Mouse (Mus musculus) lung, postnatal 36 days (tissue): ENCODE results near the gene B4galt1.

Experiments used
- DNase-seq: peaks from one replicate; pipeline ENCODE4 v3.0.0; 2022; ENCODE audit warnings: mixed read lengths

Gene B4galt1

DNA sequence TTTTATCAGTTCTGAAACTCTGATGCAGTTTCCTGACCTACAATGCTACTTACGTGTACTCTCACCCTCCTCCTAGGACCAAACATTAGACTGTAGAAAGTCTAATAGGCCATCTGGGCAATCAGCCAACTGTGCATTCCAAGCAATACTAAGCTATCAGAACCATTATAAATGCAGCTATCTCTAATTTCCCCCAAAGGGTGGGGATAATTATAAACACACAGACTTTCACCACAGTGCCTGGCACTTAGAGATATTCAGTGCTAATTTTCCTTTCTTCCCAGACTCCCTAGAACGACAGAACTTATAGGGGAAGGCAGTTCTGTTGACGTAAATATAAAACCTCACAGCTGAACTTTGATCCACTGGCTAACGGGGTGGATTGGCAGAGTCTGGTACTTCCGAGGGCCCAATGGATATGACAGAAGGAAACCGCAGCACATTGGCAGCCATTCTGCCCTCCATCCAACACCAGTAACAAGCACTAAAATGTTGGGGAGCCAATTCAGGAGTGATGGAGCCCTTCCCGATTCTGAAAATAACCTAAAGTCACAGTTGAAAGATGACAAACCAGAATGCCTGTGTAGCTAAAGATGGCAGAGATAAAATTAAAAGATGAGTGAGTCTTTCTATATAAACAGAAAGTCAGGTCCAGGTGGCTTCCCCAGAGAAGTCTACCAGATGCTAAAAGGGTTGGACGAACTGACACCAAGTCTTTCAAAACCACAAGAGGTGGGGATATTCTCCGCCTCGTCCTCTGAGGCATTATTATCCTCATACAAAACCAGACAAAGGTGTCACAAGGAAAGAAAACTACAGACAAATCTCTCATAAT lies 16.1 kb downstream of the B4galt1 start:
- DNase-seq, result peak; percentile 85

DNA sequence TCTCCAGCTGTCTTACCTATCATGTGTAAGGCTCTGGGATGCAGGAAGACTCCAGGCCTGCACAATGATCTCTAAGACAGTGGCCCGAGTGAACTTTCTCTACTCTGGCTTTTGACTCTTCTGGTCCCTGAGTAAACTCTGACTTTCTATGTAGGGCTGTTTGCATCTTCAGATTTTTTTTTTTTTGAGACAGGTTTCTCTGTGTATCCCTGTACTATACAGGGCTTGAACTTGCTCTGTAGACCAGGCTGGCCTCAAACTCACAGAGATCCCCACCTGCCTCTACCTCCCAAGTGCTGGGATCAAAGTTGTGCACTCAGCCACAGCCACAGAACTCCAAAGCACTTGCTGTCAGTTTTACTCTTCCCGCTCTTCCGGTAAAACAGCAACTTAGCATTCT lies 16.8 kb downstream of the B4galt1 start:
- no peak for DNase-seq

DNA sequence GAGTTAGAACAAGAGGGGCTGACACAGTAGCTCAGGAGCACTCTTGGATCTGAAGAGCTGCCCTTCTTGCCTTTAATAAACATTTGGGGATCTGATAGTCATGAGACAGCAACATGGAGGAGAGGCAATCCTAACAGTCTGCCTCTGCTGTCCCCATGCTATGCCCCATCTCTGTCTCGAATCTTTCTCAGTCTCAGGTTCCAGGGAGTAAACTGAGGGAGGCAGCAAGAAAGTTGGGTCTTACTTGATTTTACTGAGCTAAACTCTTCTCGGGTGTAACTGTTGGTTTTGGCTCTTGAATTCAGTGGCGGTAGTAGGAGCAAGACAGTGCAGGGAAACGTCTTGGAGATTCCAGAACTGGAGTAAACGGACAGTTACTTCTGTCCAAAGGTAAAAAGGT lies 18.9 kb downstream of the B4galt1 start:
- no peak for DNase-seq

DNA sequence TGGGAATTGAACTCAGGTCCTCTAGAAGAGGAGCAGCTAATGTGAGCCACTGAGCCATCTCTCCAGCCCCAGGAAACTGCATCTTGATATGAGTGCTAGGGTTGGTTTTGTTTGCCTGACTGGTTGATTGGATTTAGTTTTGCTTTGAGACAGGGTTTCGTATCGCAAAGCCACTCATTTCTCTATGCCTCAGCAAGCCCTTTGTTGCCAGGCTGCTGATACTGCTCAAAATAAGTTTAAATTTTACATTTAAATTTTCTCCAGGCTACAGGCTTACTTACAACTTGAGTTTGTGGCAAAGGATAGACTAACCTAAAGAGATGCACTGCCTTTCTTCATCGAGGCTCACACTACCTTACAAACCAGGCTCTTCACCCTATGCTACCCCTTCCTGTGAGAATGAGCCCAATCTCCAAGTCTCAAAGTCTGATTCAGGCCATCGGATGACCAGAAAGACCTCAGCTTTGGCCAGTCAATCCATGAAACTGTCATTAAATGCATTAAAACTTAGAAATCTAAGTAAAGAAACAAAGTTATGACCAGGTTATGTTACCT lies 19.5 kb downstream of the B4galt1 start:
- DNase-seq, result no peak

DNA sequence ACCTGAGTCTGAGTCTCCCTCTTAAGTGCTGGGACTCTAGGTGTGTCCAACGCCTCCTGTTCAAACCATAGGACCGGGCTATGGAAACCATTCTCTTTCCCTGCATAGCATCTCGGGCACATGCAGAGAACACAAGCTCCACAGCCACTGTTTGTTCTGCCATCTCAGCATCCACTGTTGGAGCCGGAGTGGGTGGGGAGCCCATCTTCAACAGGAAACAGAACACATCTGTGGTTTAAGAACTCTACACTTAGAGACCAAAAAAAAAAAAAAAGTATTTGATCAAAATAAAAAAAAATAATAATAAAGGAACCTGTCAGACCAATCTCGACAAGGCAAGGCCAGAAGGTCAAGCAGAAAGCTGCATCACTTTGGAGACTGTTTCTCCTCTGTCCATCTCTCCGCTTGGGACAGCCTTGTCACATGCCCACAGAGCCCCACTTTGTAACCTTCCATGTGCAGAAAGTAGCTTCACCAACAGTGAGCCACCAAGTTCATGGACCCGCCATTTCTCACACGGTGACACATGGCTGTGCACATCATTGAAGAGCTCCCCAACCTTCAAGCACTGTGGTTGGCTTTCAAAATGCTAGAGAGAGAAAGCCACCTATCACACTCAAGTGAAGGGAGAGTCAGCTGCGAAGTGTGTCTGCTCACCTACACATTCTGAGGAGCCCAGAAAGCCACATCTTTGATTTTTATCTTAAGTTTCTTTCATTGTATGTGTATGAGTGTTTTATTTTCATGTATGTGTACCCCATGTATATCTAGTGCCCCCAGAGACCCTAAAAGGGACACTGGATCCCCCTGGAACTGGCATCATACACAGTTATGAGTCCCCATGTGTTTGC lies 20.2 kb downstream of the B4galt1 start:
- no peak for DNase-seq

DNA sequence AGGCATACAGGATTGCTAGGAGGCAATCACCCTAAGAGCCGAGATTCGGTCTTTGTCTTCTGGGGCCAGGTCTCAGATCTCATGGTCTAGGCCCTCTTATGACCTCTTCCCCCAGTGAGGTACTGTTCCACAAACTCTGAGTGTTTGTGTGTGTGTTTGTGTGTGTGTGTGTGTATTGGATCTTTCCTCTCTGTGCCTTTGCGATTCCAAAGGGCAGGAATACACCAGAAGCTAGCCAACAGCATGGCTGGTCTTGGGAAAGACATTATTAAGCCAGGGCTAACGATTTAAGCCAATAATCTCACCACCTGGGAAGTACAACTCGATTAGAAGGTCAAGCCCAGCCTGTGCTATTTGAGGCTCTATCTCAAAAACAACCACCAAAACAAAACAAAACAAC lies 23.3 kb downstream of the B4galt1 start:
- DNase-seq, result no peak

DNA sequence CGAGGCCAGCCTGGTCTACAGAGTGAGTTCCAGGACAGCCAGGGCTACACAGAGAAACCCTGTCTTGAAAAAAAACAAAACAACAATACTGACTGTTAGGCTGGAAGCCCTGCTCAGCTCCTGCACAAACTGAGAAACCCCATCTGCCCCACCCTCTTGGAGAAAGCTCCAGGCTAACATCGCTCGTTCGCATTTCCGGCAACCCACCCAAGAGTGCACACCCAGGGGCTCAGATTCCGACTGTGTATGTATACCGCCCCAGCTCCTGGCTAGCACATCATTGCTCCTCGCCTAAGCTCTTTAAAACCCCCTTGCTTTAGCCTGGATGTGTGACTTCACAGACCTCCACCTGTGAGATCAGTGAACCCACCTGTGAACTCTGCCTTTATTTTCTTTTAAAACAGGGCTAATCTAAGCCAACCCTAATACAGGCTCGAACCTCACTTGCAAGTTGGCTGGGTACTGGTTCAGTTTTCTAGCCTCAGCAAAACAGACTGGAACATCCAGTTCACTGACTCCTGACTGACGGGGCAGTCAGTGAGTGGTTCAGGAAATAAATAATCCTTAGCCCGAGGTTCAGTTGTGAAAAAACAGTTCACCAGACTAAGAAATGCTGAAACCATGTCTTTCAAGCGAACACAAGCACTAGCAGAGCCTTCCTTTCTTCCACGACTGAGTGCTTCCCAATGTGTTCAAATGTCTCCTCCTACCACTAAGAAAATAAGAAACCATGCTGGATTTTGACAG lies 24.0 kb downstream of the B4galt1 start:
- DNase-seq, result no peak

DNA sequence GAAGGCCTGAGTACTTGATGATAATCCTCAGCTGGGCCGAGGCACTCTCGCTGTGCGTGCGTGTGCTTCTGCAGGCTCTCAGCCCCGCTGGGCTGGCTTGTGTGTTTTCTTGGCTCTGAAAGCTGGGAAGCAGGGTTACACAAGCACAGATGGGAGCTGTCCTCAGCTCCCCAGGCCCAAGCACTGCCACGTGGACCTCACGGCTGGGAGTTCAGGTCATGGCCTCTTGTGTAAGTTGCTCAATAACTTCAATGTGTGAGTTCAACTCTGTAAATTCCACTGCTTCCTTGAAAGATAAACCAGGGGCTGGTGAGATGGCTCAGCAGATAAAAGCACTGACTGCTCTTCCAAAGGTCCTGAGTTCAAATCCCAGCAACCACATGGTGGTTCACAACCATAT lies 24.9 kb downstream of the B4galt1 start:
- peak; percentile 88 for DNase-seq

DNA sequence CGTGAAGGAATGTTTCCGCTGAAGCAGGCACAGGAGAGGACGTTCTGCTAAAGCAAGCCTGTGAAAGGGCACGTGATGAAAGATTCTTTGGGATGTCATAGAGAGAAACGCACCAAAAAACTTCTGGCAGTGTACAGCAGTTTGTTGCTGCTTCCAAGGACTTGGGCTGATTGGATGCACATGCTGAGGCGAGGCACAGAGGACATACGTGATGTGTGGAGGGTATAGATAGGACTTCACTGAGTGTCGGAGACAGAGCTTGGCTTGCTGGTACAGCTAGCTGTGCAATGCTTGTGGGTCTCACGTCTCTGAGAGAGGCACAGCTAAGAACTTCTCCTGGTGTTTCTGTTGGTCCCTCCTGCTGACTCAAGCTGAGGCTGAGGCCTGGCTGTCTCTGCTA lies 25.9 kb downstream of the B4galt1 start:
- DNase-seq, result no peak

DNA sequence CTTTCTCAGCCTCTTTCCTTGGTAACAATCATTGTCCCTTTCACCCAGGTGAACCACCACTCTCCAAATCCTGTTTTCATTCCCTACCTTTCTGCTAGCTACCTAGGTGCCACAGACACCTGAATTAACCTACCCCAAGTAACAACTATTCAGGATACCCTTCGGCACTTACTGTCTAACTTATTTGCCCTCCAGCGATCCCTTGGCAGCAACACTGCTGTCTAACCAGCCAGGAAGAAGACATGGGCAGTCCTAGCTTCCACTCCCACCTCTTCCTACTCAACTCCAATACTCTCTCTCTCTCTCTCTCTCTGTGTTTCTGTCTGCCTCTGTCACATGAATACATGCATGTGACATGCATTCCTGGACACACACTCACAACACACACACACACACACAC lies 27.0 kb downstream of the B4galt1 start:
- no peak for DNase-seq

DNA sequence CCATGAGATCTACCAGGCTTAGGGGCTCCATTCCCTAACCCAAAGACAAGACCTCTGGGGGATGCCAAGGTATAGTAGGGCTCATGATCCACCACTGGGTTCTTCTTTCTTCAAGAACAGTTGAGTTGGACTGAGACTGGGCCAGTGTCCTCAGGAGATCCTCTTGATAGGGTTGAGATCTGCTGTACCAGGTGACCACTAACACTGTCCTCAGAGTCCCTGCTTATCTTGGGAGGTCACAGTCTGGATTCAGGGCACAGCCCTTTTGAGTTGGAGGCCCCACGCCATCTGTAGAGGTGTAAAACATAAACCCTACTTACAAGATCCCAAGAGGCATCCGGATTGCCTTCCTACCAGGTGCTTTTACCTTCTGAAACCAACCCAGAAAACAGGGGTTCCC lies 27.8 kb downstream of the B4galt1 start:
- DNase-seq, result no peak

DNA sequence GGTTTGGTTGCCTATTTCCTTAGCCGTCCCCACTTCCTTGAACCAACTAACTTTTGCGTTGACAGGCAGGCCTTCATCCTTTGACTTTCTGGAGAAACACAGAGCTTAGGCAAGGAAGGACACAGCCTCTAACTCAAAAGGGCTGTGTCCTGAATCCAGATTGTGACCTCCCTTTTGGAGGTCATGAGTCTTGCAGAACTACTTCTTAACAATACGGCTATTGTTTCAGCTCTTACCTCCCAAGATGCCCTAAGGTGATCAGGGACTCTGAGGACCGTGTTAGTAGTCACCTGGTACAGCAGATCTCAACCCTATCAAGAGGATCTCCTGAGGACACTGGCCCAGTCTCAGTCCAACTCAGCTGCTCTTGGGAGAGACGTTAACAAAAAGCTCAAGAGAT lies 28.7 kb downstream of the B4galt1 start:
- DNase-seq, result no peak

DNA sequence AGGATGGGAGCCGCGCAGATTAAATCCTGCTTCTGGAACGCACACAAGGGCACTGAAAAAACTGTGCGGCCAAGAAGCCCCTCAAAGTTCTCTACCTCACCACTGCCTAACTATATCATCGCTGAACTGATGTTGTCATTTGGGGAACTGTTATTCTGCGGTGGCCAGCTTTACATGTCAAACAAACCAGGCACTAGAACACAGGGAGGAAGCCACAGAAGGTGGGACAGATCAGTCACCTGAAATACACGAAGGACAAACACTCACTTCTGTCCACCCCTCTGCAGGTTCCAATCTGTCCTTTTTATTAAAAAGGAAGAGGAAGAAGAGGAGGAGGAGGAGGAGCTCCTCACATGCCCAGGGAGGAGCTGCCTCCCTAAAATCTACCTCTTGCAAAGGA lies 29.3 kb downstream of the B4galt1 start:
- no peak for DNase-seq

DNA sequence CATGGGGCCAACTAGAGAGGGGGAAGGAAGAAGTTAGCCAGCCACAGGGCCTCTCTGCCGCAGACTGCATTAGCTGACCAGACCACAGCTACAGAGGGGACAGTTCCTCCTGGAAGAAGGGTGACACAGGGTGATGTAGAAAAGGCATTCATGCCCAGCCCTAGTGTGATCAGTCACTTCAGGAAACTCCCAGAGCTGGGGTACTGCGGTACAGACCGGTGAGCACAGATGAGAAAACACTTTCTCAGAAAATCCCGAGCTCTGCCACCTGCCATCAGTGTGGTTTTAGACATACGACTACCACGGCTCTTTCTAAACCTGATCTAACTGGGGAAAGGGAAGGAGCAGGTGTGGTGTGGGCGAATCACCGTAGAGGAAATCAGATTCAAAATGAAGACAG lies 30.1 kb downstream of the B4galt1 start:
- DNase-seq, result no peak

DNA sequence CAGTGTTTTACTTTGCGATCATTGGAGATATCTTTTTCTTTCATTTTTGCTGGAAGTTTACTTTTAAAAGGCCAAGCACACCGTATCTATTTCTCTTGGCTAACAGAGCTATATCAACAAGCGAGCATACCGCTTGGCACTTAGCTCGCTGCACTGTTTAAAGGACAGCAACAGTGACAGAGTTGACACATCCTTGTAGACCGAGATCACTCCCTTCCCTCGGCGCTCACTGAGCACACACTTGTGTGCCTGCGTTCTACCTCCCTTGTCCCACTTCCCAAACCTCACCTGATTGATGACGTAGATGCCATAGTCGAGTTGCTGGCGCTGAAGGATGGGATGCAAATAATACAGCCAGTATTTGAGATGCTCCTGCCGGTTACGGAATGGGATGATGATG lies 30.7 kb downstream of the B4galt1 start:
- DNase-seq, result no peak

DNA sequence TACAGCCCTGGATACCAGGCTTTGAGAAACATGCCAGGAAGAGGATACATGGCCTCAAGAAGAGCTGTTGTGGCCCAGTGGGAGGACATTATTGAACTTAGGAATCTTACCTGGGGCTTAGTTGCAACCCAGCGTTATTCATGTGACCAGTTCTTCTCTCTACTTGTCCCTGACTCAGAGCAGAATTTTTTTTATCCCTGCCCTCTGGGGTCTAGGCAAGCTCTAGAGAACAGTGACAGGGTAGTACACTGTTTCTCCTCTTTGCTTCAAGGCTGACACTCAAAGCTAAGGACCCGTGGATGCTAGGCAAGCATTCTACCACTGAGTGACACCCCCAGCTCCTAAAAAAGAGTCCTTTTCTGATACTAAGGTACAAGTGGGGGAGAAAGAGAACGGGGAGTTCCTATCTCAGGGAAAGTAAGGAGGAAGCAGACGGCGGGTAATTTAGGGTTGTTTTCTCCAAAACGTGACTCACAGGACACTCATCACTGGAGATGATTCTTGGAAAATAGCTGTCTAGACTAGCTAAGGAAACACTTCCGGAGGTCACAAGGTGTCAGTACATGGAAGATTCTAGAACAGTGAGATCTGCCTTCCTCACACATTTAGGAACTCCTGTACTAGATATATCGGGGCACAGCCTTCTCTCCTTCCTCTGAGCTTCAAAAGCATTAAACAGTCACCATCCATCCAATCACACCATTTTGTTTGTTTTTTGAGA lies 32.3 kb downstream of the B4galt1 start:
- peak; percentile 63 for DNase-seq

DNA sequence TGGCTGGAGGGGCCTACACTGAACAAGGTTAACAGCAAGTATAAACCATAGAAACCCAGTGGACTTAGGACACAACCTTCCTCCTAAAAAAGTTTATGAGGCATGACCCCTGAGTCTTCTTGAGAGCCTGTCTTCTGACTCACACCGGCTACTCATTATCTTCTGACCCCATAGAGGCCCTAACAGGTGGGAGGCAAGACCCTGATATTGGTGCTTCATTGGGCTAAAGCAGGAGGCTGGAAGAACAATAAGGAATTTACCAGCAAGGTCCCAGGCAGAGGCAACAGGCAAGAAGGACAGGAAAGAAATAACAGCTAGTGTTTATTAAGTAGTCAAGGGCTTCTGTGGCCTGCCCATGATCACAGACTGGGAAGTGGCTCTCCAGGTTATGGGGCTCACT lies 32.9 kb downstream of the B4galt1 start:
- no peak for DNase-seq

DNA sequence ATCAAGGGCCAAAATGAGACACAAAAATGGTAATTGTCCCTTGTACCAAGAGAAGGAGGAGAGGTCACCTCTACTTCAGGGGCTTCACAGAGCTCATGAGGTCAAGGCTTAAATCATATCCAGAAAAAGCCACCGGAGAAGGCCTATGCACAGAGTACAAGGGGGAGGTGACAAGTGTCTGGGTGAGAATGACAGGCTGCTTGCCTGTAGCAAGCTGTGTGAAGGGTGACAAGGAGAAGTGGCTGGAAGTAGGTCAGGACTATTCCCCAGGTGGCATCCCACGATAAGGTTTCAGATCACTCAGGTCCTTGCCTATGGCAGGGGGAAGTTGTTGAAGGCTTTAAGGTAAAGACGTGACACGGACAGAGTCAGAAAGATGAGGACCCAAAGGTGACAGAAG lies 33.8 kb downstream of the B4galt1 start:
- DNase-seq, result no peak

DNA sequence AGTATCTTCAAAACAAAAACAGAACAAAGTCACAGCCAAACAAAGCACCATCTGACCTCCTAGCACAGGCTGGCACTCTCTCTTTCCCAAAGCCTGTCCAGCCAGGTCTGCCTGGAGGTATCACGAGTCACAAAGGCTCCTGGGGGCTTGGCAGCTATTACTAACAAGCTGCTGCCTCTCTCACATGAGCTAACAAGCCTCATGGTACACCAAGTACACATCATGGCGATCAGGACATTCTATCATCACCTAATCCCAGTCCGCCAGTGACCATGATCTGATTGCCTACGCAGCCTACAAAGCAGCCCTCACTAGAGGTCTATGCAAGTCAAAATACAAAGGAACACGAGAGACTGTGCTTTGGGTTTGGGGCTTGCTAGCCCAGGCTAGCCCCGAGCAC lies 34.7 kb downstream of the B4galt1 start:
- no peak for DNase-seq

DNA sequence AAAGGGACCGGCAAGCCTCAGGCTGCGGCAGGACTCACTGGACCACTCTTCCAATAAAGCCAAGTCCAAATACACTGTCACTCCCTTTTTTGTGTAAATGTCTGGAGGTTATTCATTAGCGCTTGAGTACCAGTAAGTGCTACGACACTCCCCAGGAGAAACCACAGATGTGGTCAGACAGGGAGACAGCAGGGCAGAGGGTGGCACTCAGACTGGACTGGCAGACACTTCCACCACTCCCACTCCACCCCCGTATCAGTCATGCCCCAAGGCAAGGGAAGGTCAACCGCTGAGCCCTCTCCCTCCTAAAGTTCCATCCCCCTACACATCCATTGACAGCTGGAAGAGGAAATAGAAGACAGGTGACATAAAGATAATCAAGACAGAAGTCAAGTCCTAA lies 35.4 kb downstream of the B4galt1 start:
- peak; percentile 72 for DNase-seq

DNA sequence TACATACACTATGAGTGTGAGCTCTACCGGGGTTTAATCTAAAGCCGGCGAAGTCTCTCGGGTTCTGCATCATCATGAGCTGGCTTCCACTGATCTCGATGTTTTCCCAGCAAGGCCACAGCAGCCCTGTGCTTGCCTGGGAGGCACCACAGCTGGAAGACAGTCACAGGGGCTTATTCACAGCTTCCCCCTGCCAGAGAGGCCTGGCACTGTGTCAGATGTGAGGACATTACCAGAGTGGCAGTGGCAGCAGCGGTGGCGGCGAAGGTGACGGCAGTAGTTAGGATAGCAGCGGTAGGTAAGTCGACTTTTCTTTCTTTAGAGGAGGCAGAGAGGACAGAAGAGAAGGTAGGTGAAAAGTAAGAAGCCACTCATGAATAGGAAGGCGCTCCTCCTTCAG lies 35.9 kb downstream of the B4galt1 start:
- DNase-seq, result no peak

DNA sequence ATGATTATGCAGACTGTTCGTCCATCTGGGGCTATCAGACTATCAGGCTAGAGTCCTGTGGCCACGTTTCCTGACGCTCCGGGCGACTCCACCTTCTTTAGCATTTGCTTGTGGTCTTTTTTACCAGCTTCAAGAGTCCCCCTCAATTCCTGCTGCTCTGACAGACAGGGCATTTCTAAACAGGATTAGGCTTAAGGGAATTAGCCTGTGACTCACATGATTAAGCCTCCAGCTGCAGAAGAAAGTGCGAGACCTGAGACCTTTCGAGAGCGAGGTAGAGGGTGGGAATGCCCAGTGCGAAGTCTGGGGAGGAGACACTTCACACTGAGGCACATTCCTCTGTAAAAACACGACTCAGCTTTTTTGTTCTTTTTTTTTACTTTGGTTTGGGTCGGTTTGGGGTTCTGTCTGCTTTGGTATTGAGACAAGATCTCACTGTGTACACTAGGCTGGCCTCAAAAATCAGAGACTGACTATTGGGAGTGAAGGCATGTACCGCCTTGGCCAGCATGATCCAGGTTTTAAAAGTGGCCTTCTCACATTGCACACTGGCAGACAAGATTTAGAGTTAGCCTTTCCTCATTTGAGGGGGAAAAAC lies 37.9 kb downstream of the B4galt1 start:
- no peak for DNase-seq
